Mouse (Mus musculus) embryonic stem cell, embryonic (primary cell): ENCODE measurements at regions not wholly inside any gene's neighbourhood (a gene's known extent, or its start where the extent isn't known, plus 50 kb on each side); places are given as distances from the start of the nearest gene placed in this dataset.

Source experiments
- CTCF ChIA-PET, 4 experiments: fragments of 300-600 bp in 2 of 4; fragments of 350-600 bp in 2 of 4; sonication (Branson Sonifier 250); formaldehyde crosslinking; loops; one replicate each; lab custom pipeline; 2022; ENCODE audit warnings: inconsistent platforms in 2 of 4; lab: Charles Lee
- POLR2A ChIA-PET, 4 experiments: fragments of 300-600 bp in 2 of 4; fragments of 350-600 bp in 2 of 4; sonication (Branson Sonifier 250); formaldehyde crosslinking; loops; one replicate each; lab custom pipeline; 2022; ENCODE audit warnings: antibody characterized with exemption in 4 of 4, inconsistent platforms in 1 of 4; lab: Charles Lee

- ChIA-PET CTCF (interaction anchor here in 1 of 4 experiments (0.7 kb wide), 1 partner anchor 52 kb away, joined by 6 read pairs; no protein-coding TSS in a partner anchor), POLR2A (interaction anchor here in 2 of 4 experiments (0.8 to 1.1 kb wide), 4 partner anchors 13 to 413 kb away, joined by 3 read pairs; no protein-coding TSS in a partner anchor)
Observed at GRCm38 (mm10) chr7:110709606-110710005, 58.4 kb upstream of the Ampd3 start.

GRCm38 (mm10) chr7:110710256-110710962, 57.6 kb upstream of the Ampd3 start:
- ChIA-PET CTCF (interaction anchor here in 3 of 4 experiments (0.6 to 1.4 kb wide), 4 partner anchors 17 to 1218 kb away, joined by 3 to 6 read pairs (median 4); no protein-coding TSS in a partner anchor), POLR2A (interaction anchor here in 2 of 4 experiments (0.6 to 1.1 kb wide), 4 partner anchors 19 to 502 kb away, joined by 3 to 5 read pairs (median 3); no protein-coding TSS in a partner anchor)

GRCm38 (mm10) chr7:110713661-110714060, 54.3 kb upstream of the Ampd3 start:
- ChIA-PET CTCF (interaction anchor here in 1 of 4 experiments (0.8 kb wide), 1 partner anchor 14 kb away, joined by 3 read pairs; no protein-coding TSS in a partner anchor), POLR2A (no interaction called here)

- ChIA-PET POLR2A (interaction anchor here in 3 of 4 experiments (0.6 to 1.5 kb wide), 3 partner anchors 8 to 313 kb away, joined by 3 to 4 read pairs (median 3); partner anchors contain the start of gene Ctr9 (in 1 of the 3)), CTCF (interaction anchor here in 2 of 4 experiments (0.5 to 1.3 kb wide), 3 partner anchors 12 to 1091 kb away, joined by 3 to 4 read pairs (median 3); no protein-coding TSS in a partner anchor)
Observed at GRCm38 (mm10) chr7:110715110-110715509, 52.9 kb upstream of the Ampd3 start.

GRCm38 (mm10) chr7:110715545-110715944, 52.5 kb upstream of the Ampd3 start:
- CTCF ChIA-PET: interaction anchor here in 3 of 4 experiments (0.5 to 1.3 kb wide), 4 partner anchors 12 to 1090 kb away, joined by 3 to 4 read pairs (median 3); no protein-coding TSS in a partner anchor
- POLR2A ChIA-PET: interaction anchor here in 2 of 4 experiments (0.6 to 1.5 kb wide), 2 partner anchors 9 to 313 kb away, joined by 3 to 4 read pairs; partner anchors contain the start of gene Ctr9 (in 1 of the 2)

GRCm38 (mm10) chr7:110717104-110717503, 50.9 kb upstream of the Ampd3 start:
- POLR2A ChIA-PET: no interaction called here
- CTCF ChIA-PET: no interaction called here
